Mouse (Mus musculus) ES-CJ7 (cell line): ENCODE measurements around the gene Bbs12.

Source experiments
- DNase-seq: peaks from one replicate; pipeline ENCODE4 v3.0.0; 2011; ENCODE audit warnings: low read depth, low spot score

The Bbs12 gene

GRCm38 (mm10) chr3:37325317-37326112 is 13.2 kb downstream of the Bbs12 start:
- no peak for DNase-seq

DNA sequence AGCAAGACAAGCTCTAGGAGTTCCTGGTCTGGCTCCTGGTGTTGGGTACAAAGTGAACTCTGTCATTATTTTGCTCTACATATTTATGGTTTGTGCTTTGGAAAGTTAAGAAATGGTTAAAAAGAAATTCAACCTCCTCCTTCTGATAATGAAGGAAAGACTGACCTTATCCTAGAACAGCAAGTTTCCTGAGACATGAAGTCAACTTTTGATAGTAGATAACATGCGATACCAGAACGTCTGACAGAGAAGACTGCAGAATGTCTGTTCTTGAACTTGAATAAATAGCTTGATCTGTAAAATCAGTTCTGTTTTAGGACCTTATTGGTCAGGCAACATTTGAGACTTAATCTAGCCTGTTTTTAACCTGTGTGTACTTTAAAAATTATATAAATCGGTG is 14.3 kb downstream of the Bbs12 start:
- DNase-seq = no peak

DNA sequence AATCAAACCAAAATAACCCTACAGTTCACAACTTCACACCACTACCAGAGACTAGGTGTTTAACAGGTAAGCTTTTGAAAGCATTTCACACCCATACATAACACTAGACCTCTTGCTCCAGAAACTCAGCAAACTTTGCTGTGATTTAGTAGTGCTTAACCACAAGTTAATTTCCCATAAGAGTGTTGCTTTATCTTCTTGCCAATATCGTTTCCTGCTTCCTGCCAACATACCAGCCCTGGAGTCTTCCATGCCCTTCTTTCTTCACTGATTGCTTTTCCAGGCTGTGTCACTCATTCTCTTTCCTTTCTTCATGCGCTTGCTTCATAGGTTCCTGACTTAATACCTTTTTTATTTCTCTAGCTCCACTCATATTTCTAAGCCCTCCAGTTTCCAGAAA is 16.1 kb downstream of the Bbs12 start:
- no peak for DNase-seq

GRCm38 (mm10) chr3:37329963-37330362 is 17.6 kb downstream of the Bbs12 start:
- DNase-seq = no peak

GRCm38 (mm10) chr3:37331999-37332449 is 19.7 kb downstream of the Bbs12 start:
- peak; percentile 11 for DNase-seq

GRCm38 (mm10) chr3:37334053-37334452 is 21.7 kb downstream of the Bbs12 start:
- DNase-seq = no peak

- DNase-seq = peak; percentile 67
These were observed 28.8 kb downstream of the Bbs12 start for GRCm38 (mm10) chr3:37341110-37341509.

- DNase-seq = no peak
These were observed 30.5 kb downstream of the Bbs12 start for GRCm38 (mm10) chr3:37342811-37343210.

- DNase-seq = peak; percentile 38
These were observed 35.3 kb downstream of the Bbs12 start for GRCm38 (mm10) chr3:37347671-37348070.

- peak; percentile 8 for DNase-seq
These were observed 36.1 kb downstream of the Bbs12 start, which contains the start of gene Fgf2 for GRCm38 (mm10) chr3:37348221-37349165. Fgf2 (plus strand) TSS chr3:37348346.

DNA sequence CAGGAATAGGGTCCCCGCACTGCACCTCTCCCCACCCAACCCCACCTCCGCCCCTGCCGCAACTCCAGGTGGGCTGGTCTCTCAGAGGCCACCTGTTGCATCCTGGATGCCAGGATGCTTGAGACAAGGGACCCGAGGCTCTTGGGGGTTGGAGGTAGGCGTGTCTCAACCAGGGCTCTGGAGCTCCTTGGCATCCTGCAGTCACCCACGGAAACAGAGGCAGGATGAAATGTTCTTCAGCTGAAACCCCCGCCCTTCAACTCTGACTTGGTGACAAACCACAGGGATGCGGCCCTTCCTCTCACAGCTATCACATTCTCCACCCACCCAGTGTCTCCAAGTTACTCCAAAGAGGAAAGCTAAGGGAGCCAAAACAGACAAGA is 36.8 kb downstream of the Bbs12 start:
- peak; percentile 16 for DNase-seq

DNA sequence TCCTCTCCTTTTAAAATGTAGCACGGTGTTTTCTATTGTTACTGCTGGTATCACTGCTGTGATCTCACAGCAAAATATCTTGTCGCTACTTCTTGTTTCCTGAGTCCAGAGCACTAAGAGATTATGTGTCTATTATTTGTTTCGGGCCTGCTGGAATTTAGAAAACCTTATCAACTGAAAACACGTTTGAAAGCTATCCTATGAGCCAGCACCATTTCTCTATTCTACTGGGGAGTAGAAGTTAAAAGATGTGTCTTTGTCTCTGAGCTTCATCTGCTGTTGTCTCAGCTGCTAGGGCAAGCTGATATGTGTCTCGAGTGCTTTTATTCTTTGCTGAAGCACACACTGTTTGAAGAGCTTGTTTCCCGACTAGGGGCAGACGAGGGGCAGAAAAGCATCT is 38.0 kb downstream of the Bbs12 start:
- no peak for DNase-seq

GRCm38 (mm10) chr3:37353951-37354481 is 41.7 kb downstream of the Bbs12 start:
- no peak for DNase-seq

- no peak for DNase-seq
These were observed 42.4 kb downstream of the Bbs12 start for GRCm38 (mm10) chr3:37354737-37355136.

- no peak for DNase-seq
These were observed 48.4 kb downstream of the Bbs12 start for GRCm38 (mm10) chr3:37360729-37361128.

DNA sequence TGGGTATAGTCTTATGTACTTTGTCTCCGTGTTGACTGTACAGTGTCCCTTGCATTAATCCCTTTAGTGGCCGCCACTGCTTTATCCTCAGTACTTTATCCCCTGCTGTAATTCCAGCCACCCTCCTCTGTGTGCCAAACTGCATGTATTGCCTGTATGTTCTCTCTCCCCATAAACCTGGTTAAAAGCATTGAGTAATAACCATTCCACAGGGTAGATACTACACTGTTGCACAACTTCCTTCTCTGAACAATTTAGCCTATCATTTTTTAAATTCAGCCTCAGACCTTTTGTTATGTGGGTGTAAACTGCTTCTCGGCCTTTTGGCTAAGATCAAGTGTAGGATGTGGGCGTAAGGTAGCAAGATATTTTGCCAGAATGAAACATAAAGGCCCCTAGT is 52.8 kb downstream of the Bbs12 start:
- no peak for DNase-seq

DNA sequence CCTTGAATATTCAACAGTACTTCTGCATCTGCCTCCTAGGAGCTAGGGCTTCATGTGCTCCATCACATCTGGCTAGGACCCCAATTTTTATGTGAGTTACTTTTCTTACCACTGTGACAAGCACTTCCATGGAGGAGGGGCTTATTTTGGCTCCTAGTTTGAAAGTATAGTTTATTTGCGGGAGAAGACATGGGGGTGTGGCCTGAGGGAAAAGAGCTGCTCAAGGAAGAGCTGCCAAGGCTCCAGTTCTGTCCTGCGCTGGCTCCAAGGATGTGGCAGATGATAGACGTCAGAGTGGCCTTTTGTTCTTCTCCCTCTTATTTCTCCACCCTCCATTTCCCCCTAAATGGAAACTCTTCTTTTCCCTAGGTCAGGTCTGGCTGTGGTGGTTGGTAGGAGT is 53.6 kb downstream of the Bbs12 start:
- DNase-seq = no peak

DNA sequence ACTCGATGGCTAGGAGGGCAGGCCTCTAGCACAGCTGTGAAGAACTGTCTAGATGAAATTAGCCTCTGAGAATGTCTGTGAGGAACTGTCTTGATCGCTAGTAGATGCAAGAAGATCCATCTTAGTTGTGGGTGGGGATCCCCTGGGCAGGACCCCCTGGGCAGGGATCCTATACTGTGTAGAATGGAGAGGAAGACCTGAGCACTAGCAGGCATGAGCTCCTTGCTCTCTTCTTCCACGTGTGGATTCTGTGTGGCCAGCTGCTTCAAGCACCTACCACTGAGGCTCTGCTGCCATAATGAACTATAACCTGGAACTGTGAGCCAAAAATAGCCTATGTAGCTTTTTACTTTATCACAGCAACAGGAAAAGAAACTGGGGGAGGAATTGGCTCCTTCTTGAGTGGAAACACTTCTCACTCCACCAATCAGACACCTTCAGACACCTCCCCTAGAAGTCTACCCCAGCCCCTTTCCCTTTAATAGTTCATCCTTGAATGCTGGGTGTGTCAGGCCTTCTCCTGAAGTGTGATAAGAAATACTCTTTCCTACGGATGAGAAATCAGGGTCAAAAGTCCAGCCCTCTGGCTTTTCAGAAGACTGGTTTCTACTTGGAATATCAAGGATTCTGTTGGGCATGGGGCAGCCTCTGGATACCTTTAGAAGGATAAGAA is 54.2 kb downstream of the Bbs12 start:
- DNase-seq = no peak

DNA sequence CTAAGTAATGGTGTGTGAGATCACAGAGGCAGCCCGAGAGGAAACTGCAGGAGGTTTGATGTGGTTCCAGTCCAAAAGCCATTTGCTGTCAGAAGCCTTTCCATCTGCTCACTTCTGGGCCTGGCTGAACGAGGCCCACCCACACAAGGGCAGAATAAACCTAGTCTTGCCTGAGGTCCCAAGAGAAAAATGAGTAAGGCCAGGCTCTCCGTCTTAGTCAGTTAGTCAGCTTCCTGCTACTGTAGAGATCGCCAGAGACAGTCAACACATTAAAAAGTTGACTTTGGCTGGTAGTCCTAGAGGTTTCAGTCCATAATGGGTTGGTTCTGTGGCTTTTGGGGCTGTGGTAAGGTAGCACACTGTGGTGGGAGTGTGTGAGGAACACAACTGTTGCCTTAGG is 58.1 kb downstream of the Bbs12 start:
- no peak for DNase-seq
